Mouse (Mus musculus): ENCODE results near the gene Mycbpap.

GRCm38 (mm10) chr11:94480382-94480781, 41.2 kb downstream of the Mycbpap start:
- no peak for TF ChIP-seq POLR2A (IDR thresholded peaks at IDR 0.05; ENCODE audit: borderline replicate concordance, extremely low read depth, low read depth, low read length)
- no peak for TF ChIP-seq CTCF (IDR thresholded peaks at IDR 0.05; ENCODE audit: insufficient read depth, low read length)

Data from lung, adult 2 months (tissue).